Mouse (Mus musculus) kidney, adult 11 months (tissue): ENCODE measurements at regions not wholly inside any gene's neighbourhood (a gene's known extent, or its start where the extent isn't known, plus 50 kb on each side); places are given as distances from the start of the nearest gene placed in this dataset.

Experiments
- DNase-seq: peaks from one replicate; pipeline ENCODE4 v3.0.0; 2022

- no peak for DNase-seq
Measured at GRCm38 (mm10) chr8:26288163-26288562, 168.8 kb downstream of the Gm45692 start.

- DNase-seq: no peak
Measured at GRCm38 (mm10) chr8:26298066-26298804, 178.9 kb downstream of the Gm45692 start.

- DNase-seq: peak; percentile 60
Measured at GRCm38 (mm10) chr8:26300246-26300645, 180.9 kb downstream of the Gm45692 start.

- no peak for DNase-seq
Measured at GRCm38 (mm10) chr8:26301961-26302360, 182.6 kb downstream of the Gm45692 start.

- no peak for DNase-seq
Measured at GRCm38 (mm10) chr8:26304566-26304965, 185.2 kb downstream of the Gm45692 start.

GRCm38 (mm10) chr8:26305061-26305879 lies 185.9 kb downstream of the Gm45692 start:
- DNase-seq: no peak

GRCm38 (mm10) chr8:26308121-26308641 lies 188.8 kb downstream of the Gm45692 start:
- no peak for DNase-seq

GRCm38 (mm10) chr8:26309764-26310163 lies 190.4 kb downstream of the Gm45692 start:
- no peak for DNase-seq

GRCm38 (mm10) chr8:26323606-26324350 lies 204.4 kb downstream of the Gm45692 start:
- no peak for DNase-seq

- no peak for DNase-seq
Measured at GRCm38 (mm10) chr8:26324606-26325005, 205.3 kb downstream of the Gm45692 start.

GRCm38 (mm10) chr8:26329813-26330212 lies 210.5 kb downstream of the Gm45692 start:
- DNase-seq: no peak

- no peak for DNase-seq
Measured at GRCm38 (mm10) chr8:26336906-26337650, 217.7 kb downstream of the Gm45692 start.

- peak; percentile 12 for DNase-seq
Measured at GRCm38 (mm10) chr8:26345078-26345477, 225.7 kb downstream of the Gm45692 start.

GRCm38 (mm10) chr8:26349231-26349630 lies 229.9 kb downstream of the Gm45692 start:
- DNase-seq: no peak

- DNase-seq: no peak
Measured at GRCm38 (mm10) chr8:26349854-26350253, 230.5 kb downstream of the Gm45692 start.

GRCm38 (mm10) chr8:26350616-26351015 lies 231.3 kb downstream of the Gm45692 start:
- DNase-seq: peak; percentile 9

GRCm38 (mm10) chr8:26351643-26352540 lies 232.6 kb downstream of the Gm45692 start:
- DNase-seq: peak; percentile 24

GRCm38 (mm10) chr8:26352541-26353010 lies 233.2 kb downstream of the Gm45692 start:
- peak; percentile 72 for DNase-seq

- DNase-seq: peak; percentile 11
Measured at GRCm38 (mm10) chr8:26353476-26353875, 234.1 kb downstream of the Gm45692 start.

- peak; percentile 9 for DNase-seq
Measured at GRCm38 (mm10) chr8:26354516-26354915, 235.2 kb downstream of the Gm45692 start.

- DNase-seq: no peak
Measured at GRCm38 (mm10) chr8:26356801-26357200, 237.5 kb downstream of the Gm45692 start.
